Mouse (Mus musculus) heart, adult 2 months (tissue): Measurements from ENCODE around the gene Serpina12.

Experiments used
- CTCF ChIP-seq: fragments of 200-600 bp; IDR thresholded peaks from 2 replicates; pipeline ENCODE4 v1.8.1; 2022; ENCODE audit warnings: antibody characterized with exemption, mild to moderate bottlenecking, moderate library complexity
- EP300 ChIP-seq: fragments of 200-500 bp; IDR thresholded peaks from 2 replicates; pipeline ENCODE4 v1.6.1; 2011; ENCODE audit warnings: low read depth, low read length, control low read depth; ENCODE audit not compliant: insufficient read depth
- POLR2A ChIP-seq: fragments of 200-500 bp; IDR thresholded peaks from 2 replicates; pipeline ENCODE4 v1.6.1; 2011; ENCODE audit warnings: mild to moderate bottlenecking, low read depth, low read length, control low read depth; ENCODE audit not compliant: insufficient read depth

DNA sequence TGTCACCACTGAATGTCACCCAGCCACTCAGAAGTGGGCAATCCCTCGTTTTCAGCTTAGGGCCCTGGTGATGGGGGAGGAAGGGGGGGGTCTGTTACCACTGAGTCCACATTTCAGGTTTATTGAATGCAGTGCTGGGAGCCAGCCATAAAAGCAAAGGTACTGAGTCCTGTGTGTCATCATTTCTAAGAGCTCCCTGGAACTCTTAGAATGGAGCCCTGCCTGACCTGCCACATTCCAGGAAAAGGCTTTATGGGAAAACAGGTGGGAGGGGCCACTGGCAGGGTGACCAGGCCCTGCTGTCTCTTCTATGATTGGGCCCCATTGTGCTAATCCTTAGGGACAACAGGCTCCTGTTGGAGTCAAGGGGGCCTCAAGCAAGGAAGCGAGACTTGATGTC, 47.7 kb downstream of the Serpina12 start:
- no peak for TF ChIP-seq POLR2A
- TF ChIP-seq EP300, result no peak
- no peak for TF ChIP-seq CTCF
